Mouse (Mus musculus): Measurements from ENCODE around the gene Stoml3. TPM values are rescaled to one million over a fixed set of nuclear protein-coding genes. Genes with fewer than 3 reads are reported as not detected.

Gene Stoml3
- 0.10 TPM in 1 of 2 replicates, not detected in the other for polyA plus RNA-seq (2015; fragmentation: Nextera tagmentation; extraction: Ambion mirVana)

DNA sequence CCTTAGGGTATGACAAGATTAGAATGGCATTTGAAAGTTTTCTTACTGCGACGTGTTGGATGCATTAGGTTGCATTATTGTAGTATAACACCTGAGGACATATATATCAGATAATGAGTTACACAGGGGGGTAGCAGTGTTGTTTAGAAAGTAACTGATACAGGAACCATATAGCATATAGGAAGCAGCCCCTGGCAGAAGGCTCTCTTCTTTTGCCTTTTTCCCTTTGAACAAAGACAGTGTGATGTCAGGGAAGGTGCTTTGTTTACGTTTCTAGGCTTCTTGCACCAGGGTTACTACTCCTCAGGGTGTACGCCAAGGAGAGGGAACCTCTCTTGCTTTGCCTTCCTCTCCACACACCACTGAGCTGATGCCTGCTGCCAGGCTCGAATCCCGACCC, at the start of gene Stoml3:
TSS of gene Stoml3 (plus strand) at position 301 of the 400 bp plus-strand sequence.
- Histone ChIP-seq H3K4me3 (replicated peaks; ENCODE audit: low read depth, low read length) (no peak within 1 kb of the TSS), H3K4me2 (ENCODE audit: low read length) (no peak within 1 kb of the TSS), H3K4me1 (replicated peaks; ENCODE audit: insufficient read depth, low read length) (peaks cover 5% of the 10 kb centered on the region; the same call in 1 of the 2 replicates), H3K27me3 (ENCODE audit: insufficient read depth, low read length) (no peaks in the 10 kb centered on the region), H3K9me3 (replicated peaks; ENCODE audit: low read length) (no peaks in the 10 kb centered on the region), H3K9ac (ENCODE audit: low read depth, low read length) (no peak within 1 kb of the TSS), H3K36me3 (ENCODE audit: insufficient read depth, low read length) (no peaks in the 10 kb centered on the region), H3K27ac (no peak within 1 kb of the TSS)
- DNase-seq (ENCODE audit: low spot score) (no peak), ATAC-seq (replicated peaks; ENCODE audit: low FRiP score, low read depth) (no peak)
- 55% methylated on average over 6 of the region's 6 CpGs for WGBS
- no peak for TF ChIP-seq CTCF (IDR thresholded peaks at IDR 0.05; ENCODE audit: low read depth)

DNA sequence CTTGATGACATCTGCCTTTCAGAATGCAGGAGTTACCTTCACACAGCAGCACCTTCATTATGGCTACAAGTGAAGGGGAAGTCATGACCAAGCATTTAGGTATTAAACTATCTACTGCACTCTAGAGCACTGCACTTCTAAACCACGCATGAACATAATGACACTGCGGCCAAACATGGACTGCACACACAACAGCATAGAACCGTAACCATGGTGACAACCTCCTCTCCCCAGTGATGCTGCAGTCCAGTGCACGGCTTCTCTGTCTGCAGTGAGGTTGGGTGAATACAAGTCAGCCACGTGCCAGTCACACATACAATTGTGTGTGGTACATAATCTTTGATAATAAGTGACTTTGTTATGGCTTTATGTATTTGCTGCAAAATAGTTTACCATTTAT, 42.9 kb upstream of the Stoml3 start:
- no peak for TF ChIP-seq CTCF (IDR thresholded peaks at IDR 0.05; ENCODE audit: low read depth)
- 88% methylated on average over 5 of the region's 5 CpGs for WGBS
- DNase-seq (ENCODE audit: low spot score) (no peak), ATAC-seq (replicated peaks; ENCODE audit: low FRiP score, low read depth) (no peak)
- Histone ChIP-seq H3K9me3 (replicated peaks; ENCODE audit: low read length) (no peaks in the 10 kb centered on the region), H3K4me3 (replicated peaks; ENCODE audit: low read depth, low read length) (no peak overlapping the region), H3K4me1 (replicated peaks; ENCODE audit: insufficient read depth, low read length) (no peaks in the 10 kb centered on the region), H3K27ac (no peak overlapping the region), H3K27me3 (ENCODE audit: insufficient read depth, low read length) (no peaks in the 10 kb centered on the region), H3K36me3 (ENCODE audit: insufficient read depth, low read length) (peaks cover 12% of the 10 kb centered on the region; the same call in 1 of the 2 replicates), H3K9ac (ENCODE audit: low read depth, low read length) (no peak overlapping the region), H3K4me2 (ENCODE audit: low read length) (no peak overlapping the region)

DNA sequence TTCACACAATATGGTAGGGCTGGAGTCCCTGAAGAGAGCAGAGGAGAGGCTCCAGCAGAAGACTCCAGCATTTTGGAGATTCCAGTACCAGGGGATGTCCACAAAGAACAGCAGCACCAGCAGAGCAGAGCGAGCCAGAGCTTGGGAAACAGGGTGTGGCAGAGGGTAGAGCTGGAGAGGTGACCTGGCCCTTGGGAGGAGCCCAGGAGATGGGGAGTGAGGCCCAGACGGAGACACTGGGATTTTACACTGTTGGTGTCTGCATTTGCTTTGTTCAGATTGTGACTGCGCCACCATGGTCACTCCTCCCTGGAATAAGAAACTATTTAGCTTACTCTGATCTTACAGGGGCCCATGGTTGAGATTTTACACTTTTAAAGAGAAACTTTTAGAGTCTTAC, 41.7 kb upstream of the Stoml3 start:
- no peak overlapping the region for H3K4me3 ChIP-seq (replicated peaks; ENCODE audit: low read depth, low read length)
- no peaks in the 10 kb centered on the region for H3K9me3 ChIP-seq (replicated peaks; ENCODE audit: low read length)
- TF ChIP-seq CTCF (IDR thresholded peaks at IDR 0.05; ENCODE audit: low read depth), result no peak
- DNase-seq (ENCODE audit: low spot score) (no peak), ATAC-seq (replicated peaks; ENCODE audit: low FRiP score, low read depth) (no peak)
- peaks cover 19% of the 10 kb centered on the region for H3K36me3 ChIP-seq (ENCODE audit: insufficient read depth, low read length)
- 92% methylated on average over 3 of the region's 3 CpGs for WGBS
- H3K27ac ChIP-seq, result no peak overlapping the region
- no peak overlapping the region for H3K9ac ChIP-seq (ENCODE audit: low read depth, low read length)
- H3K4me1 ChIP-seq (replicated peaks; ENCODE audit: insufficient read depth, low read length), result no peaks in the 10 kb centered on the region
- no peak overlapping the region for H3K4me2 ChIP-seq (ENCODE audit: low read length)
- no peaks in the 10 kb centered on the region for H3K27me3 ChIP-seq (ENCODE audit: insufficient read depth, low read length)

DNA sequence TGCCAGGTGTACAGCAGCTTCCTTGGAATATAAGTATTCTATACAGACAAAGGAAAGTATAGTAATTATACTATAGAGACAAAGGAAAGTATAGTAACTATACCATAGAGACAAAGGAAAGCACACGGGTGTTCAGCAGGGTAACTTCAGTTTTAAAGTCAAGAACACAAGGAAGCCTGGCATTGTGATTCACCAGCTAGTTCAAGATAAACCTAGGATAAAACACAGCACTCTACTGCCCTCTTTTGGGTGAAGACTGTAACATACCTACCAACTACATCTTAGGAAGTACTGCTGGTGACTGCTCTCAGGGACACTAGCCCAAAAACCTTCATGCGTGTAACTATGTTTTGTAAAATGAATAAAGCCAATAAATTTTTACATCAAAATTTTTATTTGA, 40.2 kb upstream of the Stoml3 start:
- Histone ChIP-seq H3K36me3 (ENCODE audit: insufficient read depth, low read length) (peaks cover 32% of the 10 kb centered on the region), H3K4me1 (replicated peaks; ENCODE audit: insufficient read depth, low read length) (no peaks in the 10 kb centered on the region), H3K9ac (ENCODE audit: low read depth, low read length) (no peak overlapping the region), H3K27me3 (ENCODE audit: insufficient read depth, low read length) (no peaks in the 10 kb centered on the region), H3K4me2 (ENCODE audit: low read length) (no peak overlapping the region), H3K4me3 (replicated peaks; ENCODE audit: low read depth, low read length) (no peak overlapping the region), H3K27ac (no peak overlapping the region), H3K9me3 (replicated peaks; ENCODE audit: low read length) (no peaks in the 10 kb centered on the region)
- 24% methylated on average over 2 of the region's 2 CpGs for WGBS
- ATAC-seq (replicated peaks; ENCODE audit: low FRiP score, low read depth), result 0 out of 2 replicates have a peak, but pooled peaks have one; percentile 44
- DNase-seq (ENCODE audit: low spot score), result peak; percentile 97
- peak; percentile 89 for TF ChIP-seq CTCF (IDR thresholded peaks at IDR 0.05; ENCODE audit: low read depth)

DNA sequence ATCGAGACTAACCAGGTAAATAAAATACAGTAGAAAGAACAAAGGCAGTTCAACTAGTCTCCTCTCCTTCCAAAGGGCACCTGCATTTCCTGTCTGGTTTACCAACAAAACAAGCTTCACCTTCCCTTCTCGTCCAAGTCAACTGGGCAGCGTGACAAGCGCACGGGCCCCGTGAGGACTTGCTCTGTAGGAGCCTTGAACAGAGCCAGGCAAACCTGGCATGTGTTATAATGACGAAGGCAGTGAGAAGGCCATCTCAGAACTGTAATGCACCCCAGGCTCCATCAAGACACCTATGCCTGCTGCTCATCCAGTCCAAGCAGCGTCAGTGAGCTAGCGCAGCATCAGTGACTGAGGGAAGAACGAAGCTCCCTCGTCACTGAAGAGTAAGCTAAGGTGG, 37.8 kb upstream of the Stoml3 start:
- 89% methylated on average over 11 of the region's 11 CpGs for WGBS
- TF ChIP-seq CTCF (IDR thresholded peaks at IDR 0.05; ENCODE audit: low read depth), result no peak

DNA sequence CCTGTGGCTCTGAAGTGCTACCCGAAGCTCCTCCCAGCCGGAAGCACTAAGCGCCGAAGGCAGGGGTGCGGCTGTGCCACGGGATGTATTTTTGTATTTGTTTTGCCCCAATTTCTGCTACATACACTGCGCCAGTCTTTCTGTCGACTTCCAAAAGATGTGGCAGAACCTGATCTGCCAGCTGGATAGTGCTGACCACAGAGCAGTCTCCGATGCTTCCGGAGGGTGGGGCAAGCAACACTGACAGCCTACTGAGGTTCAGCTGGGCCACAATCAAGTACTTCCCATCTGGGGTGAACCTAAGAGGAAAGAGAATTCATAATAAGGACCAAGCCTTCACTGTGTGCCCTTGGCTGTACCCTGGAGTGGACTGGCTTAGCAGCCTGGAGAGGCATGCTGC, 36.1 kb upstream of the Stoml3 start:
- Histone ChIP-seq H3K9me3 (replicated peaks; ENCODE audit: low read length) (no peaks in the 10 kb centered on the region), H3K9ac (ENCODE audit: low read depth, low read length) (no peak overlapping the region), H3K27me3 (ENCODE audit: insufficient read depth, low read length) (no peaks in the 10 kb centered on the region), H3K36me3 (ENCODE audit: insufficient read depth, low read length) (peaks cover 66% of the 10 kb centered on the region), H3K27ac (no peak overlapping the region), H3K4me3 (replicated peaks; ENCODE audit: low read depth, low read length) (no peak overlapping the region), H3K4me1 (replicated peaks; ENCODE audit: insufficient read depth, low read length) (no peaks in the 10 kb centered on the region), H3K4me2 (ENCODE audit: low read length) (no peak overlapping the region)
- DNase-seq (ENCODE audit: low spot score) (no peak), ATAC-seq (replicated peaks; ENCODE audit: low FRiP score, low read depth) (no peak)
- TF ChIP-seq CTCF (IDR thresholded peaks at IDR 0.05; ENCODE audit: low read depth), result no peak
- 92% methylated on average over 10 of the region's 10 CpGs for WGBS

More for the DNA sequence above, 37.8 kb upstream of the Stoml3 start:
- H3K36me3 ChIP-seq (ENCODE audit: insufficient read depth, low read length), result peaks cover 50% of the 10 kb centered on the region
- no peaks in the 10 kb centered on the region for H3K27me3 ChIP-seq (ENCODE audit: insufficient read depth, low read length)
- H3K9ac ChIP-seq (ENCODE audit: low read depth, low read length), result no peak overlapping the region
- H3K27ac ChIP-seq, result no peak overlapping the region
- H3K4me3 ChIP-seq (replicated peaks; ENCODE audit: low read depth, low read length), result no peak overlapping the region
- no peak for DNase-seq (ENCODE audit: low spot score)
- H3K4me1 ChIP-seq (replicated peaks; ENCODE audit: insufficient read depth, low read length), result no peaks in the 10 kb centered on the region
- no peaks in the 10 kb centered on the region for H3K9me3 ChIP-seq (replicated peaks; ENCODE audit: low read length)
- no peak overlapping the region for H3K4me2 ChIP-seq (ENCODE audit: low read length)
- no peak for ATAC-seq (replicated peaks; ENCODE audit: low FRiP score, low read depth)

DNA sequence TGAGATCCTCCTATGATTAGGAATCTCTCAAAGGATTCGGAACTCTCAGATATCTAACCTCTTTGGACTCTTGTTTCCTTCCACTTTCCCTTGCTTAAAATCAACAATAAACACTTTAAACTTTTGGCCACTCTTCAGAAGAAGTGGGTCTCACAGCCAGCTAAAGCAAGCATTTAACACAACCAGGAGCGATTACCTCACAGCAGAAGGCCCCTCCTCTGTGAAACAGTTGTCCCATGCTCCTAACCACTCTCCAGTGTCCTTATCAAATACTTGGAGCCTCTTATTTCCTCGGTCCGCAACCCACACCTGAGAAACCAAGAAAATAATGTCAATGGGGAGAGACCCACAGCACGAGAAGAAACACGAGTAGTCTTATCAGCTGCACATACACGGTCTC, 35.1 kb upstream of the Stoml3 start:
- Histone ChIP-seq H3K4me2 (ENCODE audit: low read length) (no peak overlapping the region), H3K36me3 (ENCODE audit: insufficient read depth, low read length) (peaks cover 74% of the 10 kb centered on the region), H3K27me3 (ENCODE audit: insufficient read depth, low read length) (no peaks in the 10 kb centered on the region), H3K4me1 (replicated peaks; ENCODE audit: insufficient read depth, low read length) (no peaks in the 10 kb centered on the region), H3K27ac (no peak overlapping the region), H3K4me3 (replicated peaks; ENCODE audit: low read depth, low read length) (no peak overlapping the region), H3K9ac (ENCODE audit: low read depth, low read length) (no peak overlapping the region), H3K9me3 (replicated peaks; ENCODE audit: low read length) (no peaks in the 10 kb centered on the region)
- ATAC-seq (replicated peaks; ENCODE audit: low FRiP score, low read depth) (no peak), DNase-seq (ENCODE audit: low spot score) (no peak)
- TF ChIP-seq CTCF (IDR thresholded peaks at IDR 0.05; ENCODE audit: low read depth), result no peak
- 92% methylated on average over 7 of the region's 7 CpGs for WGBS
